Mouse (Mus musculus): ENCODE results near the gene Ptprn2. TPM values are rescaled to one million over a fixed set of nuclear protein-coding genes. Genes with fewer than 3 reads are reported as not detected.
A peak's percentile ranks its signal among the peaks of the same experiment; 100 is the strongest.

Gene Ptprn2
- total RNA-seq, 2 experiments from 2014 or later = 0.12 to 0.19 TPM

DNA sequence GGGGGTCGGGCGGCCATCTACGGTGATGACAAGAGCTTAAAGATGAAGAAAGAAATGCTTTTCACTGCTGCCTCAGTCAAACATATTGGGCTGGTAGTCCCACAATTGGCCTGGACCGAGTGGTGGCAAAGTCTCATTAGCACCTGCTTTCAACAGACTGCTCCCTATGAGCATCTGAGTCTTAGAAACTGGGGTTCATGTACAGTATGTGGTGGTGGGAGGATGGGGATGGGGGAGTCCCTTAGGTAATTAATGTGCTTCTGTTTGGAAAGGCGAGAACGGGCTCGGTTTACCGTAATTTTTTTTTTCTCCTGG lies 667.6 kb downstream of the Ptprn2 start:
- DNase-seq = no peak
- intact Hi-C loops (cut with DNase I) = no loop called here

DNA sequence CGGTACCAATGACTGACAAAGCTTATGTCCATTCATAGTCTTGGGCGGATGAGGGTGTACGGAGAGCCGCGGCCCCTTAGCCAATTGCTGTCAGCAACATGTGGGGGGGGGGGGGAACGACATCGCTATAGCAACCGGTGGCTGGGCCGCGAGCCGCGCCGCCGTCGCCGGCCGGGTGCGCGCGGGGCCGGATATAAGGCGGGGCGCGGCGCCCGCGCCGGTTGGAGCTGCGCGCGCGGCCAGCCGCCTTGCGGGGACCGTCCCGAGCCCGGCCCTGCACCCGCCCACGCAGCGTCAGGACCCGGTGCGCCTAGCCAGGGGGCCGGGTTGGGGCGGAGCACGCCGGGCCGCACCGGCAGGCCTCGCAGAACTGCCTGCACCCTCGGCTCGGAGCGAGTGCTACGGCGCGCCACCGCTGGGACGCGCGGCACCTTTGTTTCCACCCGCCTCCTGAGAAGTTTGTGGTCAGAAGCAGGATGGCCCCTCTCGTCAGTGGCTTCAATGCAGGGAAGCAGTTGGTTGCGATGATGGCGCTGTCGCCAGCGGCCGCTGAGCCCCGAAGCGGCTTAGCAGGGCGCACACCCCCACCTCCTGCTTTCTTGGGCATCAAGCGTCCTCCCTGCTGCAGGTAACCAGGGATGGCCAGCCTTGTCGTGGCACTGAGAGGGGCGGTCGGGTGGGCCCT lies 668.3 kb downstream of the Ptprn2 start:
- intact Hi-C loops (cut with DNase I) = no loop called here
- peak; percentile 55 to 73 for DNase-seq

DNA sequence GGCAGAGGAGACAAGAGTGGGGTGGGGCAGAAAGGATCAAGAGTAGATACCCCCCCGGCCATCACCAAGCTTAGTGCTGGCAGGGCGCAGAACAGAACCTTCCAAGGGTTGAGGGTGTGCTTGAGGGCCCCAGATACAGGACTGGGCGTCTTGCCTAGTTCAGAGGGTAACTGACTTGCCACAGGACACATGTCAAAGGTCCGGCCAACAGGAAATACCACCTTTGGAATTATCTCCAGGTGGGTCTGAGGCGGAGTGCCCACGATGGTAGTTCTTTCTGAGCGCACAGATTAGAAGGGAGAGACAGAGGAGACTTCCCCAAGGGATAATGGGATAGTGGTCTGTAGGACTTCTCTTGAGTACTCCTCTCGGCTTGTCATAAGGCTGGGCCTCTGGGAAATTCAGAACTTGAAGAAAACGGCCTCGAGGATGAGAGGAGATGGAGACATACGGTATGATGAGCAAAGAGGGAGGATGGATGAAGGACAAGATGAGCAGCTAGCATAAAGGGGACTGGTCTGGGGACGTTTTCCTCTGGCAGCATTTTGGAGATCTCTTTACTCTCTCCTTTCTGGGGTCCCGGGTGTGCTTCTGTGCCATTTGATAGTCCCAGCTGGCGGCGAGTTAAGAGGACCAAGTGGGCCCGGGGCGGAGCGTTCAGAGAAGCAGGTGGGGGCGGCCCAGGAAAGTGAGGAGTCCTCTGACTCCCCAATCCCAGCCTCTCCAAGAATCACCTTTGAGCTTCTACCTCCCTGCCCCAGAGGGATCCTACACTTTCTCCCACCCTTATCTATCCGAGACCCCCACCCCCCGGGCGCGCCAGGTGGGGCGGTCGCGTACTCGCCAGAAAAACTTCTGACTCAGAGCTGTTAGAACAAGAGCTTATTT lies 669.1 kb downstream of the Ptprn2 start:
- intact Hi-C loops (cut with DNase I) = no loop called here

DNA sequence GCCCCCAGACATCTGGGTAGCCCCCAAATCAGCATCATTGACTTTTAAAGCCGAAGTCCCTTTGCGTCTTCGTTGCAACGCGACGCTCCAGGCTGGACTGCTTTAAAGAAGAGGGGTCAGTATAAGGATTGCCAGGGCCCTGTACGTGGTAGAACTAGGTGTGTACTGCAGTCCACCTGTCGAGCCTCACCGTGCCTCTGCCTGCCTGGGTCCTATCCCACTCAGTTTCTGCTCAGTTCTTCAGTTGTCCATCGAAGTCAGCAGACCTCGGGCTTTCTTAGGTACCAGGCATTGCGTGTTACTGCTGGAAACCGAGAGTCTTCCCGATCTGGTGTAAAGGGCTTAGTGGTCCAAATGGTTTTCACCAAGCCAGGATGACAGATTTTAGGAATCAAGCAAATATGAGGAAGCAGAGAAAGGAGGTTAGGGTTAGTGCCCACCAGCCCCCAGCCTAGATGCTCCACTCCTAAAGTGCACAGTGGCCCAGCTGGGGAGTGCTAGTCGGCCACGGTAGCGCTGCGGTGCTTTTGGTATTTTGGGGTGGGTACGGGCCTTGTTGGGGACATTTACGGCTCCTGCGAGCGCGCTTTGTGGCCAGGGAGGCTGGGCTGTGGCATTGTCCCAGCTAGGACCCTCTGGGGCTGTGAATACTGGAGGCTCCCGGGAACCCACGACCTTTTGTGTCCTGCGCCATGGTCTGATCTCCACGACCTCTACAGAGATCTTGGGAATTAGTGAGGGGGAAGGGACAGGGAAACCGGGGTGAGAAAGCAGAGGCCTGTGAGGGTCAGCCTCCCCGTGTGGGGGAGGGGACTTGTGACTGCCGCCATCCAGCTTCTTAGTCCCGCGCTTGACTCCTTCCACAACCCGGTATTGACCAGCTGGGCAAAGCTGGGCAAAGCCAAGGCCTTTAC lies 670.0 kb downstream of the Ptprn2 start:
- intact Hi-C loops (cut with DNase I) = no loop called here
- no peak for DNase-seq

More for the DNA sequence above, 669.1 kb downstream of the Ptprn2 start:
- no peak for DNase-seq

DNA sequence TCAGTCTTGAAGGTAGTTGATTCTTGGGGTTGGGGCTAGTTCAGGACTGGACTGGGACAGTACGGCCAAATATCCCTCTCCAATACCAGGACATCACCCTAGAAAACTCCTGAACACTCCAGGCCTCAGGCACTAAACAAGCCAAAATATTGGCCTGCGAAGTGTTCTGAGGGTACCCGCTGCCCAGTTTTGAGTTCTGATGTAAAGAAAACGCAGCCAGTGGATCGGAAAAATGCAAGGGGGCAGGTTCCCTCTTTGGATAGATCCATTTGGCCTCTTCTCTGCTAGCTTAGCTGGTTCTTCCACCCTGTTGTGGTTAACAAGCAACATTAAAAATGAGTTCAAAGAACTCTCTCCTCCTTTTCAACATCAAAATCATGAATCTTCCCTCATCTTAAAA lies 670.7 kb downstream of the Ptprn2 start:
- DNase-seq = no peak
- intact Hi-C loops (cut with DNase I) = no loop called here

DNA sequence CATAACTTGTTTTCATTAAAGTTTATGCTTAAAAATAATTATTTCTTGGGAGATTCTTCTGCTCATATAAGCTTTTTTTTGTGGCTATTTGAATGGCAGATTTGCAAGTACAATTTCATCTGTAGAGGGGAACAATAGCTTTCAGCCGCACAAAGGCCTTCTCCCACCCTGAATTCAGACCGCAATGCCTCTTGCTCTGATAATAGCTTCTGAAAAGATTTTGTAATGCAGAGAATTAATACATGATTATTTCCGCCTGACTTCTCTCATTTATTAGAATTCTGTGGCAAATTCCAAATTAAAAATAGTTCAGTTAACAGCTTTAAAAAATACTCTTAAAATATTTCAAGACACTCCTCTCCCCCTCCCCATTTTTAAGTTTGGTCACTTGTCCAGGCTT lies 671.3 kb downstream of the Ptprn2 start:
- no peak for DNase-seq
- intact Hi-C loops (cut with DNase I) = no loop called here

DNA sequence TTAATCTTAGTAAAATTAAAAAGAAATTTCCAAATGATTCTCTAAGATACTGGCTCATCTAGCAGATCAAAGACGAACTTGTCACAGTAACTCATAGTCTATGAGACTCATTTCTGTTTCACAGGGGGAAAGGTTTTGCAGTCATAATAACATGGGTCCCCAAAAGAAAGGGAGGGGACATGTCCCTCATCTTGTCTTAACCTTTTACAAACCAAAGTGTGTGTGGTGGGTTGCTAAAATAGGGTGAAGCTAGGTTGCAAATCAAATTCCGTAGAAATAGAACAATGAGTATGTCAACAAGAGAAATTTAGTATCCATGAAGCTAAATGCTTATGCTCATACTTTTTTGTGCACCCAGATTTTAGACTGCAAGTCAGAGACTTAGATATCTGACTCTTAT lies 671.7 kb downstream of the Ptprn2 start:
- intact Hi-C loops (cut with DNase I) = no loop called here
- DNase-seq = no peak

DNA sequence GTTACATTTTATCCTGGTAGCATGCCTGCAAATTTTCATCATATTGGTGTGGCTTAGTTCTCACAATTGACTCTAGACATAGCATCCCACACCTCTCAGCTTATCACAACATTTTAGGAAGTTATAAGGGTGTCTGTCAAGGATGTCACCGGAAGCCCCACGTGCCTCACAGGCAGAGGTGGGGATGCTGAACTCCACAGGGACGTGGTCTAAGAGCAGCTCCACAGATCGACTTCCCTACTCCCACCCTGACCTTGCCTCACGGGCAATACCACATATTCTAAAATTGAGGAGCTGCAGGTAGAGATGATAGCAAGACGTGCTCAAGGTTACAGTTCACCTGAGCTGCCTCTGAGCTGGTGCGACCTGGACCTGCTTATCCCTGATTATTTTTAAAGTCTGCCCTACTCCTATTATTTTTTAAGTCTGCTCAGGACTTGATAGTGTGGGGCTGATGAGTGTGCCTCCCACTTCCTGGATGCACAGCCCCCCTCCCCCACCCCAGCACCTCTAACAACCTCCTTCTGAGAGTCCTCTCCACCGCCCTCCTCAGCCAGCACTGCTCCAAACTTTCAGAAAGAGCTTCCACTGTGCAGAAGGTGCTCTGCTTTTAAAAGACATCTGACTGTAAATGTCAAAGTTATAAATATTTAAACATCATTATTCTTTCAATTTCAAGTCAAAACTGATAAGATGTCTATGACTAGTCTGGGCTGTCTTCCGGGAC lies 672.3 kb downstream of the Ptprn2 start:
- DNase-seq = no peak
- intact Hi-C loops (cut with DNase I) = no loop called here

DNA sequence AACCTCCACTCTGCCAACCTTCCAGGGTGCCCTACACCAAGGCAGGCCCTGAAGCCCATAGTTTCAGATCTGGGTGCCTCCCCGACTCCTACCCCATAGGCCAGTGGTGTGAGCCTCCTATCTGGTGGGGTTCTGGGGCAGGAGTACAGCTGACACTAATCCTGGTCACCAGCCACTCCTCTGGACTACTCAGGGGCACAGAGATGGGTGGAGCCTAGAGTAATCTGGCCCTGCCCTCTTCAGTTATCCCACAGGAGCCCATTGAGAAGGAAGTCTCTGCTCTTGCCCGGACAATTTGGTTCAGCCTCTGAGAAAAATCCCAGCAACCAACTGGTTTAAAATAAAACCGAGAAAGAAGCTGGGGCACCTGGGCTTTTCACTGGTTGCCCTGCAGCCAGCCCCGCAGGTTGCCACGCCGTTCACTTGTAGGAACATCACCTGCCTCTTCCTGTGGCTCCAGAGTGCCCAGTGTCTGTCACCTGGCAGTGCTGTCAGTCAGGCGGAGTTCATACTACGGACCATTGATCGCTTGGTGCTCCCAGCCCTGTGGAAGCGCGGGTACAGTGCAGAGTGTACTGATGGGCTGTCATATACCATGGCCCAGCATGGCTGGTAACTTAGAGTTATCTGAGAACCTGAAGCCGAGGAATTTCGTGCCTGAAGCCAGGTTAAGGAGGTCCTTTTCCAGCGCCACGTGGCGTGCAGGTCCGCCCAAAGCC lies 673.6 kb downstream of the Ptprn2 start:
- DNase-seq = no peak
- intact Hi-C loops (cut with DNase I) = no loop called here

DNA sequence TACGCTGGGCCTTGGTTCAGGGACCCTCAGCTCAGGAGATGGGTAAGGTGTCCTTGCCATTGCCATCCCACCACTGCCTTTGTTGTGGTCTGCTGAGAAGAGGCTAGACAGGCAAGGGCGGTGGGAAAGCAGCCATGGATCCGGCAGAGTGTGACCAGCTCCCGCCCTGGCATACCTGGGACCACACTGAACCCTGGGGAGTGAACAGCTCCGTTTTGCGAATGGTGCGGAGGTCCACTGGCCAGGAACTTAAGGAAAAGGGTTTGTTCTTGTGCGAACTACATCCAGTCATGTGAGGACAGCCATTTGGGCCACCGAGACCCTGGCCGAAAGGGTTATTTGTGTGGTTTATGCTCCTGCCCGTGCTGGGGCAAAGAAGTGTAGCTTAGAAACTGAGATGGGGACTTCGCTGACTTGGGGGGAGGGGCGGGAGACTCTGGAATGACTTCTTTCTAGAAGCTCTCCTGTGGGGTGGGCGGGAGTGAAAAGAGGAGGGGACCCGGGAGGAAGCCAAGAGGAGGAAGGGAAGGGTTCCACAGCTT lies 674.2 kb downstream of the Ptprn2 start:
- intact Hi-C loops (cut with DNase I) = no loop called here

DNA sequence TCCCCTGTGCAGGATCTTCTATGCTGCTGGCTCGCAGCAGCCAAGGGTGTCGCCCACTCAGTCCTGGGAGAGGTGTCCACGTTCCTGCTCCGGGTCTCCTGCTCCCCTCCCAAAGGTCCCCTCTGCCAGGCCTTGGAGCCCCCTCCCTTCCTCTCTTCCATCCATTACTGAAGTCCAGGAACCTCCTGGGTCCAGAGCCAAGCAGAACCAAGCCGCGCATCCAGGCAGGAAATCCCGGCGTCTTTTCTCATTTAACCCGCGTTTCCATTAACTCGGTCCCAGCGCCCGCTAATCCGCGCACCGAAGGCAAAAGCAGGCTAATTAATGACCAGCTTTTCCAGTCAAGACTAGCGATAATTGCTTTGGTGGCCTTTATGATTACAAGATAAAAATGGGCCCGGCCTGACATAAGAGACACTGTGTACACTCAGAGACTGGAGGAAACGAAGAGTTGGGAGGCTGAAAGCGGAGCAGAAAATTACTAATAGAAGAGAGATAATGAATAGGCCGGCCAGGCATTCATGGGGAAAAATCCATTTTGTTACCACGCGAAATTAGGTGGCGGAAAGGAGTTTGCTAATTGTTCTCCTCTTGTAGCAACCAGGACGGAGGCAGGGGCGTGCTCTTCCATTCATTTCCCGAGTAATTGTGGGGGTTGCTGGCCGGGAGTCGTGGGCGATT lies 674.8 kb downstream of the Ptprn2 start:
- no peak for DNase-seq
- intact Hi-C loops (cut with DNase I) = no loop called here

More for the DNA sequence above, 674.2 kb downstream of the Ptprn2 start:
- DNase-seq = no peak

DNA sequence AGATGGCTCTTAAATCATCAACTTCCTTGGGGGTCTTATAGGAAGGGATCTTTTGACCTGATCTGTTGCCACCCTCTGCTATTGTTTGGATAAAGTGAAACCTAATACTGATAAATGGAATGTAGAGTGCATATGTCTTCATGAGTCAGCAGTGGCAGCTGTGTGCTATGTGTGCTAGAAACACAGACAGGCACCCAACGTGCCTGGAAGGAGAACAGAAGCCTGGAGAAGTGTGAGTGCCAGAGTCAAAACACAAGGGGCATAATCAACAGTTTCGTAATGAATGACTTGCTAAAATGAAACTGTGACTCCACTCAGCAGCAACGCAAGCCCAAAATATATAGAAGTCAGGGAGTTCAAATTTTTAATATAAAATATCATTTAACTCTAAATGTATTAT lies 676.7 kb downstream of the Ptprn2 start:
- intact Hi-C loops (cut with DNase I) = no loop called here
- DNase-seq = no peak

DNA sequence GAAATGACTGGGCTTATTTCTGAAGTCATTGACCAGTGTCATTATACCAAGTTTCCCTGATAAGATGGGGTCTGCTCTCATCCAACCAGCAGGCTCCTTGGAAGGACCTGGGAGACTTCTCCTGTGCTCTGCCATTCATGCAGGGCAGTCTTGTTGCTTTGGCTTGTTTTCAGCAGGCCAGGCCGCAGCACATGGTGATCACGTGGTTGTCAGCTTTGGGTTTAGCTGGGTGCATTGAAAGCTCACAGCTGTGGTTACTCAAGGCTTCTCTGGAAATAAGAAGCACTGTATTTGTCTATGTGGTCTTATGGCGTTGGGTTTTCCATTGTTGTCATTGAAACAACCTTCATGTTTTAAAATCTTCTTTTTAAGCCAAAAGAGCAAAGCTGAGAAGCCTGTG lies 678.3 kb downstream of the Ptprn2 start:
- intact Hi-C loops (cut with DNase I) = no loop called here
- no peak for DNase-seq

DNA sequence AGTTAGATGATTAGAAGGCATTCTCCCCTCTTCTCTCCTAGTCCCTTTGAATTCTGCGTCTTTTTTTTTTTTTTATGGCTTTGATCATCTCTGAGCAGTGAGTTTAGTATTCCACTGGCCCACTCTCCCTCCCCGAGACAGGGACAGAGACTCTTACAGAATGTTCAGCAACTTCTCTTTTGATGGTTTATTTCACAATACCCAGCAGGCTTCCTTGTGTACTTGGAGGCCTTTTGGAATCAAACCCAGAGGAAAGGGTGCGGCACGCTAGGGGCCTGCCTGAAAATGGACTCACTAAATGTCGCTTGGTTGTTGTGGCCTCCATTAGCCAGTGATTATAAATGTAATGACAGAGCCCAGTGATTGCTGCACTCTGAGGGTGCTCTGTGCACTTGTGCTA lies 680.7 kb downstream of the Ptprn2 start:
- intact Hi-C loops (cut with DNase I) = no loop called here
- no peak for DNase-seq

DNA sequence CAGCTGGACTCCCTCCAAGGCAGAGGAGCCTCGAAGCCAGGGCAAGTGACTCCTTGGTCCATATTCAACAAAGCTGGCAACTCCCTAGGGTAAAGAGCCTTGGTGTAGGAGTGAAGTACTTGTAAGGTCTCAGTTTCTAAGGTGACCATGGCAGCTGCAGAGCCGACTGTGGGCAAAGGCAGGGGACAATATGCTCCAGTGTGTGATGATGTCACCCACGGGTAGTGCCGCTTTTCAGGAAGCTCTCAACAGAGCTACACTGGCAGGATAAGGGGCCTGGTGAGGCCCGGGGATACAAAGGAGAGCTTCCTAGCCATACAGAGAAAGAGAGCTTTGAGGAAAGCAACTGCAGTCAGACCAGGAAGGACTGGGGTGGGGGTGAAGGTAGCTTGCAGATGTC lies 684.1 kb downstream of the Ptprn2 start:
- intact Hi-C loops (cut with DNase I) = no loop called here
- DNase-seq = no peak

DNA sequence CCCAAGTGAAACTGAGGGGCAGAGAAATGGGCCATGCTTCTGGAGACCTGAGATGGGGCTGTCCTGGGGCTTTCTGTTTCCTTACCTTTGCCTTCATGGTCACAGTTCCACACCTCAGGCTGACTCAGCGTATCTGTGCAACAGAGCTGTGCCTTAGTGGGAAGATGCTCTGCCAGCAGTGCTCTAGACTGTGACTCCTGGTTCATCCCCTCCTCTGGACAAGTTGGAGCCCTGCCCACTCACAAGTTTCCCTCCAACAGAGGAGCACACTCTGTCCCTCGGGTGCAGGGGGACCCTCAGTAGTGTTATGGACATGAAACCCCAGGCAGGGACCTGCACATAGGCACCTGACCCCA lies 687.0 kb downstream of the Ptprn2 start:
- no peak for DNase-seq
- intact Hi-C loops (cut with DNase I) = no loop called here

DNA sequence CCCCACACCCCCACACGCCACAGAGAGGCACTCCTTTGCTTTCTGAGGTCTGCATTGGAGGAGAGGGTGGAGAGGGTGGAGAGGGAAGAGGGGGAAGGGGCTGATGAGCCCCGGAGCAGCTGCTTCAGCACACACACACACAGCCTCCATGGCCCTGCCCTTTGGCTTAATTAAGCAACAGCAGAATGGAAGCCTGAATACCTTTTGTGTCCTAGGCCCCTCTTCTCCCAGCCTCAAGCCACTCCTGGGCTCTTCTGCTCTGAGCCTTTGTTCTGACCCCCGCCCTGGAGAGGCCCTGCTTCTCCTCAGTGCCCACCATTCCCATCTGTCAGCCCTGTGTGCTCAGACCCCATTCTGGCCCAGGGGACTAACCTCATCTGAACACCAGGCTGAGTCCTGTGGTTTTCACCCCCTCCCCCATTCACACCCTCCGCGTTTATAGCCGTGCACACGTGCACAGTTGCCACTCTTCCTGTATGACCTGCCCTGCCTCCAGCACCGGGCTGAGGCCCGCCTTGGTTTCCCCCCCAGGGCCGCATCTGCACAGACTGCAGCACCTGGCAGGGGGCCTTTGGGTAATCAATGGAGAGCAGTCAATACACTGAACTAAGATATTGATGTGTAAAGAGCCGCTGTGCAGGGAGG lies 687.5 kb downstream of the Ptprn2 start:
- intact Hi-C loops (cut with DNase I) = no loop called here
- DNase-seq = no peak

DNA sequence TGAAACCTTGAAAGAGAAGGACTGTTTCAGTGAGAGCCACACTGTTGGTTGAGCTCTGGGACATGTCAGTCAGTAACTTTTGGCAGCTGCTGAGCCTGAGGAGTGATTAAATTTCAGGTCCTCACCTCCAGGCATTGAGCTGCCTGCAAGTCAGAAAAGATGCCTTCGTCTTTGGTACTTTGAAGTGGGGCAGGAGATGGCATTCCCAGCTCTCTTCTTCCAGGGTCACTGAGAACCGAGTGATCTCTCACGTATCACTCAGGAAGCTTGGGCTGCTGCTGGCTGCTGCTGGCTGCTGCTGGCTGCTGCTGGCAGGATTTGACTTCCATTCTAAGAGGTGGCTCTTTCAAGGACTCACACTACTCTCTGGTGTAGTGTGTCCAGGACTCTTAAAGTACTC lies 688.7 kb downstream of the Ptprn2 start:
- intact Hi-C loops (cut with DNase I) = no loop called here
- DNase-seq = no peak

Measured in heart, postnatal 14 days (tissue).